Mouse (Mus musculus) v-Abl transformed pro-B cells (cell line): ENCODE measurements around the gene Gm3402.
"Not testable (repeated sequence)": the region's sequence is repeated elsewhere in the genome, so short reads cannot be mapped to it uniquely, and the experiment has no call there.

ENCODE experiments used
- in situ Hi-C, 2 experiments: fragments of 400-800 bp; cut with MboI; formaldehyde crosslinking; loops; one replicate each; pipeline ENCODE4 v1.15.1; 2025; ENCODE audit not compliant: unreplicated experiment in 2 of 2

Gene Gm3402

GRCm38 (mm10) chr5:146513823-146514222, at the start of gene Gm3402:
Gene Gm3402, plus strand, starts transcription at chr5:146514123.
- in situ Hi-C loops = not testable (repeated sequence)

DNA sequence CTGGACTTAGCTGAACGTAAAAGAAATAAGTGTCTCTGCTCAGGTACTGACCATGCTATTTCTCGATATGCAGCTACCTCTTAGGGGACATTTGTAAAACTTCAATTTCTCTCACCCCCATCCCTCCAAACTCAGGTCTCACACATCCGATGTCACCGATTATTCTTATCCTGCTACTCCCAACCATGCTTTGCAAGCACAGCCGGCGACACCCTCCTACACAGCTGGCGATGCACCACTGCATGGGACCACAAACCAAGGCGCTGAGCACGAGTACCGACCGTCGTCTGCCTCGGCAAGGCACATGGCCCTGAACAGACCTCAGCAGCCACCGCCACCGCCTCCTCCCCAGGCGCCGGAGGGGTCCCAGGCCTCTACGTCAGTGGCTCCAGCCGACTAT, 47.3 kb upstream of the Gm3402 start:
- in situ Hi-C loops = loop anchor here in 1 of 2 experiments (25.0 kb wide), 1 partner anchor 1754 kb away; no protein-coding TSS in a partner anchor

DNA sequence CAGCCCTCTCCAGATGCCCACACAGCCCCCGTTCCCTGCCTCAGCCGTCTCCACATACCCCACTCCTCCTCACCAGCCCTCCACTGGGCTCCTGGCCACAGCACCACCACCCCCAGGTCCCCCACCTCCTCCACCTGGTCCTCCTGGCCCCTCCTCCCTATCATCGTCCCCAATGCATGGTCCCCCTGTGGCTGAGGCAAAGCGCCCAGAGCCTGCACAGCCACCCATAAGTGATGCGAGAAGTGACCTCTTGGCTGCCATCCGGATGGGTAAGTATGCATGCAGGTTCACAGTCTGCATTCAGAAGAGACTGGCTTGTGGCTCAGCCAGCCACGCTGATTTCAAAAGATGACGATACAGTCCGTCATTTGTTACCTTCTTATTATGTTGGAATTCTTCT, 45.6 kb upstream of the Gm3402 start:
- in situ Hi-C loops = loop anchor here in 1 of 2 experiments (25.0 kb wide), 1 partner anchor 1756 kb away; no protein-coding TSS in a partner anchor

GRCm38 (mm10) chr5:146470821-146471220, 43.1 kb upstream of the Gm3402 start:
- in situ Hi-C loops = loop anchor here (5.0 to 25.0 kb wide), 3 partner anchors 136 to 1759 kb away; no protein-coding TSS in a partner anchor

- in situ Hi-C loops = loop anchor here (5.0 to 25.0 kb wide), 3 partner anchors 137 to 1759 kb away; no protein-coding TSS in a partner anchor
Measured at GRCm38 (mm10) chr5:146471311-146471710, 42.6 kb upstream of the Gm3402 start.

GRCm38 (mm10) chr5:146471821-146472220, 42.1 kb upstream of the Gm3402 start:
- in situ Hi-C loops = loop anchor here (5.0 to 25.0 kb wide), 3 partner anchors 137 to 1760 kb away; no protein-coding TSS in a partner anchor

GRCm38 (mm10) chr5:146479564-146479963, 34.4 kb upstream of the Gm3402 start:
- in situ Hi-C loops = loop anchor here in 1 of 2 experiments (5.0 to 25.0 kb wide), 4 partner anchors 145 to 1467 kb away; partner anchors contain the start of genes 1700001J03Rik and Zfp655

- in situ Hi-C loops = loop anchor here in 1 of 2 experiments (25.0 kb wide), 2 partner anchors 1244 to 1469 kb away; partner anchors contain the start of gene Zfp655
Measured at GRCm38 (mm10) chr5:146481665-146482064, 32.3 kb upstream of the Gm3402 start, which contains the start of gene Gm6408. Gene Gm6408, plus strand, starts transcription at chr5:146481965.

- in situ Hi-C loops = loop anchor here in 1 of 2 experiments (25.0 kb wide), 2 partner anchors 1252 to 1477 kb away; partner anchors contain the start of gene Zfp655
Measured at GRCm38 (mm10) chr5:146488959-146489358, 25.0 kb upstream of the Gm3402 start.

DNA sequence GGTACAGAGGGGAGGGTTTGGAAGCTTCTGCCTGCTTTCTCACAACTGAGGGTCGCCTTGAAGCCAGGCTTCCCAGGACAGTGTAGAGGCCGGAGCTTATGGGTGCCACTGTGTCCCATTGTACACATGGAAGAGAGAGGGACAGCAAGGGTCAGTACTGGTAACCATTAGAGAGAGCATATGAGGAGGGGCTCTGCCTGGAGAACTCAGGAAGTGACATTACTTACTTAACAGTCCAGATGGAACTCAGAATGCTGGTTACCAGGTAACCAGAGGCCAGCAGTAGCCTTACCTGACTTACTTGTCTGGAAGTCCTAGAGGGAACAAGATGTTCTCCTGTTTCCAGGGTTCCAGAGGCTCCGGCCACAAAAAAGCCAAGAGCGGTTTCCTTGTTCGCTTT, 22.9 kb upstream of the Gm3402 start, which contains the start of gene Gm6370:
TSS of gene Gm6370 (plus strand) at position 301 of the 400 bp plus-strand sequence.
- in situ Hi-C loops = loop anchor here in 1 of 2 experiments (25.0 kb wide), 2 partner anchors 1254 to 1479 kb away; partner anchors contain the start of gene Zfp655

DNA sequence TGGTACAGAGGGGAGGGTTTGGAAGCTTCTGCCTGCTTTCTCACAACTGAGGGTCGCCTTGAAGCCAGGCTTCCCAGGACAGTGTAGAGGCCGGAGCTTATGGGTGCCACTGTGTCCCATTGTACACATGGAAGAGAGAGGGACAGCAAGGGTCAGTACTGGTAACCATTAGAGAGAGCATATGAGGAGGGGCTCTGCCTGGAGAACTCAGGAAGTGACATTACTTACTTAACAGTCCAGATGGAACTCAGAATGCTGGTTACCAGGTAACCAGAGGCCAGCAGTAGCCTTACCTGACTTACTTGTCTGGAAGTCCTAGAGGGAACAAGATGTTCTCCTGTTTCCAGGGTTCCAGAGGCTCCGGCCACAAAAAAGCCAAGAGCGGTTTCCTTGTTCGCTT, 11.8 kb upstream of the Gm3402 start, which contains the start of gene 4930449I24Rik:
TSS of gene 4930449I24Rik (plus strand) at position 301 of the 400 bp plus-strand sequence.
- in situ Hi-C loops = not testable (repeated sequence)

DNA sequence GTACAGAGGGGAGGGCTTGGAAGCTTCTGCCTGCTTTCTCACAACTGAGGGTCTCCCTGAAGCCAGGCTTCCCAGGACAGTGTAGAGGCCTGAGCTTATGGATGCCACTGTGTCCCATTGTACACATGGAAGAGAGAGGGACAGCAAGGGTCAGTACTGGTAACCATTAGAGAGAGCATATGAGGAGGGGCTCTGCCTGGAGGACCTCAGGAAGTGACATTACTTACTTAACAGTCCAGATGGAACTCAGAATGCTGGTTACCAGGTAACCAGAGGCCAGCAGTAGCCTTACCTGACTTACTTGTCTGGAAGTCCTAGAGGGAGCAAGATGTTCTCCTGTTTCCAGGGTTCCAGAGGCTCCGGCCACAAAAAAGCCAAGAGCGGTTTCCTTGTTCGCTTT, 11.6 kb downstream of the Gm3402 start, which contains the start of gene Gm3404:
TSS of gene Gm3404 (plus strand) at position 301 of the 400 bp plus-strand sequence.
- in situ Hi-C loops = not testable (repeated sequence)

DNA sequence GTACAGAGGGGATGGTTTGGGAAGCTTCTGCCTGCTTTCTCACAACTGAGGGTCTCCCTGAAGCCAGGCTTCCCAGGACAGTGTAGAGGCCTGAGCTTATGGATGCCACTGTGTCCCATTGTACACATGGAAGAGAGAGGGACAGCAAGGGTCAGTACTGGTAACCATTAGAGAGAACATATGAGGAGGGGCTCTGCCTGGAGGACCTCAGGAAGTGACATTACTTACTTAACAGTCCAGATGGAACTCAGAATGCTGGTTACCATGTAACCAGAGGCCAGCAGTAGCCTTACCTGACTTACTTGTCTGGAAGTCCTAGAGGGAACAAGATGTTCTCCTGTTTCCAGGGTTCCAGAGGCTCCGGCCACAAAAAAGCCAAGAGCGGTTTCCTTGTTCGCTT, 23.4 kb downstream of the Gm3402 start, which contains the start of gene Gm3409:
TSS of gene Gm3409 (plus strand) at position 301 of the 400 bp plus-strand sequence.
- in situ Hi-C loops = not testable (repeated sequence)

DNA sequence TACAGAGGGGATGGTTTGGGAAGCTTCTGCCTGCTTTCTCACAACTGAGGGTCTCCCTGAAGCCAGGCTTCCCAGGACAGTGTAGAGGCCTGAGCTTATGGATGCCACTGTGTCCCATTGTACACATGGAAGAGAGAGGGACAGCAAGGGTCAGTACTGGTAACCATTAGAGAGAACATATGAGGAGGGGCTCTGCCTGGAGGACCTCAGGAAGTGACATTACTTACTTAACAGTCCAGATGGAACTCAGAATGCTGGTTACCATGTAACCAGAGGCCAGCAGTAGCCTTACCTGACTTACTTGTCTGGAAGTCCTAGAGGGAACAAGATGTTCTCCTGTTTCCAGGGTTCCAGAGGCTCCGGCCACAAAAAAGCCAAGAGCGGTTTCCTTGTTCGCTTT, 41.9 kb downstream of the Gm3402 start, which contains the start of gene Gm3415:
TSS of gene Gm3415 (plus strand) at position 301 of the 400 bp plus-strand sequence.
- in situ Hi-C loops = loop anchor here in 1 of 2 experiments (25.0 kb wide), 2 partner anchors 681 to 756 kb away; partner anchors contain the start of genes Cdx2 and Urad

- in situ Hi-C loops = loop anchor here (5.0 to 25.0 kb wide), 5 partner anchors 108 to 753 kb away; partner anchors contain the start of genes Cdx2 (in 1 of the 2) and Urad (in 1 of the 2)
Measured at GRCm38 (mm10) chr5:146564259-146564658, 50.3 kb downstream of the Gm3402 start.
